Mouse (Mus musculus) central nervous system, embryonic 11.5 days (tissue): ENCODE data around the gene Oprm1. TPM values are rescaled to one million over a fixed set of nuclear protein-coding genes. Genes with fewer than 3 reads are reported as not detected.

Experiments used
- polyA plus RNA-seq: library from polyadenylated mRNA; depleted of rRNA; stranded (reverse); fragments of >200 nt; gene quantifications from 2 replicates; pipeline ENCODE4 v1.2.3, GENCODE M21; 2012; rRNA removed

Gene Oprm1
- polyA plus RNA-seq: 0.02 and 0.05 TPM in 2 replicates

DNA sequence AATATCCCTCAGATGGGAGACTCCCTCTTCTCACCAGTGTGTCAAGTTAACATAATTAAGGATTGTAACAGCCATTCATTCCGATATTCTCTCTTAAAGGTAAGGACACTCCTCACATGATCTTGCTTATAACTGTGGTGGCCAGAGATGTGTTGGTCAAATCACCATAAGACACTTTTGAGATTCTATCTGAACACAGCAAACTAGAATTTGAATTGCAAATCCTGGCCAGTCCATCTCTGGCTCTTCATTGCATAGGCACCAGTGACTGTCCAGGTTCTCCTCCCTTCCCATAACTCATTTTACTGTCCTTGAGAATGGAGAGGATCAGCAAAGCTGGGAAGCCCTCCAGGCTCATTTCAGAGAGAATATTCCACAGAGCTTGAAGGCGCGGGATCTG, at the start of gene Oprm1:
Oprm1 (plus strand) TSS at position 301 of the 400 bp plus-strand sequence.

GRCm38 (mm10) chr10:6761287-6761811, 3.0 kb downstream of the Oprm1 start, which contains the start of gene Gm10945:
Gene Gm10945, minus strand, starts transcription at chr10:6761761.

GRCm38 (mm10) chr10:7052315-7053017, 294.2 kb downstream of the Oprm1 start, which contains the start of gene Ipcef1:
Gene Ipcef1, minus strand, starts transcription at chr10:7052478.

Other genes starting within 250 kb of the Oprm1 start
- not detected in 2 replicates for gene Gm10945, start 3.3 kb downstream of the Oprm1 start, polyA plus RNA-seq